Mouse (Mus musculus) R1 (cell line): ENCODE measurements around the gene E130218I03Rik.
A peak's percentile ranks its signal among the peaks of the same experiment; 100 is the strongest.
"Not testable (repeated sequence)": the region's sequence is repeated elsewhere in the genome, so short reads cannot be mapped to it uniquely, and the experiment has no call there.

ENCODE experiments used
- DNase-seq: peaks from one replicate; pipeline ENCODE4 v3.0.0-alpha.2; 2018; ENCODE audit warnings: low read depth, low spot score

E130218I03Rik gene

DNA sequence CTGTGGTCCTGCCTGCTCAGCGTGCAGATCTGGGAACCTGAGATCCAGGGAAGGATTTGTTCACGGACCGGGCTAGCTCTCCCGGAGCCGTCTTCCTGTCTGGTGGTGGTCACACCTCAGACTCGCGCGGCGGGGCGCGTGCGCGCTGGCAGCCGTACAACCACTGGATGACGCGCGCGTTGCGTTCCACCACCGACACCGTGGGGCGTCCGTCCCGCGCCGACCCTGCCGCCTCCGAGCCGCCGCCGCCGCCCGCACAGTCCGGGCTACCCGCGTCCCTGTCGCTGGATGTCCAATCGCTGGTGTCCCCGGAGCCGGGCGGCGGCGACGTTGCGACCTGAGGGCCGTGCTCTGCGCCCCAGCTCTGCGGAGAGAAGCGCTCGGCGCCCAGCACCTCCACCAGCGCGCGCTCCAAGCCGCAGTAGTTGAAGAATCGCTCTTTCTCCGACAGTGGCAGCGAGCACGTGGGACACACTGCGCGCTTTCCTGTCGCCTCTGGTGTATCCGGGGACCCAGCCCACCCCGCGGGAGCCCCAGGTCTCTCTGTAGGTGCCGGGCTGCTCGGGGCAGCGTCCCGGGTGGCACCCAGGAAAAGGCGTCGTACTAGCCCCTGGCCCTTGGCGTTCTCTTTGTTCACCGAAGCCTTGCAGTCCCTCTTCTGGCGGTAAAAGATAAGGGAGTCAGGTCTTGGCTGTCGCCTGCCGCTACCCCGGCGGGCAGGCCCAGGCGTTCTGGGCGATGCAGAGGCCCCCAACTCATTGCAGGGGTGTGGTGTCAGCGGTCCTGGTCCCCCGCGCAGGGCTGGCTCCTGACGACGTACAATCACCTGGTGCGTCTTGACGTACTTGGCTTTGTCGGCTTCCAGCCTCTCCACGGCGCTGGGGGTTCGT, 8.0 kb downstream of the E130218I03Rik start:
- DNase-seq: peak; percentile 60

DNA sequence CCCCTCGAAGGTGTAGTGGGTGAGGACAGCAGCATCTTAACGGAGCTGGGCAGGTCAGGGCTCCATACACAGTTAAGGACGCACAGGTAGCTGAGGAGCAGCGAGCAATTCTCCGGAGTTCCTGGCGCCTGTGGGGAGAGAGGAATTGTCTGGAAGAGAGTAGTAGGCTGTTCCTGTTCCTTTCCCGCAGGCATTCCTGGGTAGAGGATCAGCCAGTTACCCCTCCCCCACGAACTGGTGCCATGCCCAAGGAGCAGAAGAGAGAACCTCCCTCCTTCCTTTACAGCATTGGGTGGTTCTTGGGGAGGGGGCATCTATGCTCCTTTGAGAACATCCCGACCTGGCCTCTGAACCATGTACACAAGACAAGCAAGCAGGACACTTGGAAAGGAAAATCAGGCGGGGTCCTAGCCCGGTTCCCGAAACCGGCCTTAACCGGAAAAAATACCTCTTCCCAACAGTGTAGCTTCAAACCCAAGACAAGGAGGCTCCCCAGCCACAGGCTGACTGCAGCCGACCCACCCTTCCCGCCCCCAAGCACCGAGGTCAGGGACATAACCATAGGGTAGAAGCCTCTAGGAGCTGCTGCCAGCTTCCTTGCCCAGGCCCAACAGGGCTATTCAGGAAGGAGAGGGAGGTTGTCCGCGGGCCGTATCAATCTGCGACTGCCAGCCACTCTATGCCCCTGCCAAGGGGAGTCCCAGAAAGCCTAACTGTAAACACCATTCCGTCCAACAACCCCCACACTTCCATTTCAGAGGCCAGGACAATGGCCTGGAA, 8.9 kb downstream of the E130218I03Rik start:
- peak; percentile 64 for DNase-seq

DNA sequence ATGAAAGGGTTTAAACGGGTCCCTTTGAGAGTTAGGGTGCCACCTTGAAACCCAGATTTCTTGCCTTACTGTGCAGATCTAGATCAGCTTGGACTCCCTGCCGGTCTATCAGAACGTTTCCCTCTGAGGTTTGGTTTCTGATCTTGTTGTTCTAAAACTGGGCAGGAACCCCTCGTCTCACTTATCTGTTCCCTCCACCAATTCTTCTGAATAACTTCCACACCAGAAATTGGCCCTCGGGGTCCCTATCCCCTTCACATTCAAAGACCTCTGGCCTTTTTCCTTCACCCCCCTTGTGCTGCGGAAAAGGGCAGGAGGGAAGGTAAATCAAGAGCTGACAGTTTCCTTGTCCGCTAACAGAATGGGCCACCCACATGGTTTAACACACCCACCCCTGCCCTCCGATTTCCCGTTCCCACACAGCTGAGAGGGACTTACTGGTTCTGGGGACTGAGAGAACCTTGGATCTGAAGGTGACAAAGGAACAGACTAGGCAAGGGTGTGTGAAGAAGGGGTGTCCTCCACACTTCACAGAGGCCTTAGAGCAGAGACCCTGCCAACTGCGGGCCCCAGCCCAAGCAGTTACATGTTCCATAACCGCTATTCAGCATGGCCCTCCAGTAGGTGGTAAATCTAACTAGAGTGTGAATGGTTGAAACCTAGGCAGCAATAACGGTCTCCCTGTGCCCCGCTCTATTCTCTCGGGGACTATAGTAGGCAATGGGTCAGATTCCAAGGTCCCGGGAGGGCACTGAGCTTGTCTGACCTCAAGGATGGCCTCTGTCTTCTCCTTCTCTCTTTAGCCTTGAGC, 9.7 kb downstream of the E130218I03Rik start:
- no peak for DNase-seq

DNA sequence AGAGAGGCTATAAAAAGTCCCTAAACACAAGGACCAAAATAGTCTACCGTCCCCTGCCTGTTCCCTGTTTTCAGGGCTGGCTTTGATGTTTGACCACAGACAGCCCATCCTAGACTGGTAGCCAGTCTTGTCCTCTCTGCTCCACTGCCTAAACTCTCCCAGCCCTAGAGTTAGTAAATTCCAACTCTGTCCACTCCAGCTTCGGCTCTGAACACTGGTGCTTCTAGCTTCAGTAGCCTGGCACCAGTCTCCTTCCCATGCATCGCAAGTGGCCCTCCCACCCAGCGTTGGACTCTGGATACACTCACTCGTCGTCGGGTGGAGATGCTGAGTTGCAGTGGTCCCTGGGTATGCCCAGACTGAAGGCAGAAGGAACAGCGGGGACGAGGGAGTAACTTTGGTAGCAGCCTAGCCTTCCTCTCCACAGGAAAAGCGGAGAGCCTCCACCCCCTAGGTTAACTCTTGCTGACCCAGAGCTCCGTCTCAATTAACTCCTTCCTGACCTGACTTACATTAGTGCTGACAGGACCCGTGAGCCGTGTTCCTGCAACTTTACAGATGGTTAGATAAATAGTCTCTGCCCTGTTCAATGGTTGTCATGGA, 10.4 kb downstream of the E130218I03Rik start, which contains the start of gene Grrp1:
Gene Grrp1, minus strand, starts transcription at position 385 of the 603 bp plus-strand sequence.
- no peak for DNase-seq

DNA sequence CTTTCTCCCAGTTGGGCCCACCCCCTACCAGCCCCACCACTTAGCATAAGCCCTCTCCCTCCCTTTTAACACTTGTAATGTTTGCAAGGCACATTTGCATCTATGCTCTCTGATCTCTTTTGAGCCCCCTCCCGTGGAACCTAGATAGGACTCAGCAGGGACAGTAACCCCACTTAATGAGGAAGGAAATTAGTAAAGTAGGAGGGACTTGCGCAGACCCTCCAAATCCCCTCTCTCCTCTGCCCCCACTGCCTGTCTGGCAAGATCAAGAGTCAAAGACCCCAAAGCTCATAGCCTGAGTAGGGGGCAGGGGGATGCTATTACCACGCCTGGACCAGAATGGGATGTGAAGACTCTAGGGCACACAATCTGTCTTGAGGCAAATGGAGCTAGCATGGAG, 11.4 kb downstream of the E130218I03Rik start:
- no peak for DNase-seq

DNA sequence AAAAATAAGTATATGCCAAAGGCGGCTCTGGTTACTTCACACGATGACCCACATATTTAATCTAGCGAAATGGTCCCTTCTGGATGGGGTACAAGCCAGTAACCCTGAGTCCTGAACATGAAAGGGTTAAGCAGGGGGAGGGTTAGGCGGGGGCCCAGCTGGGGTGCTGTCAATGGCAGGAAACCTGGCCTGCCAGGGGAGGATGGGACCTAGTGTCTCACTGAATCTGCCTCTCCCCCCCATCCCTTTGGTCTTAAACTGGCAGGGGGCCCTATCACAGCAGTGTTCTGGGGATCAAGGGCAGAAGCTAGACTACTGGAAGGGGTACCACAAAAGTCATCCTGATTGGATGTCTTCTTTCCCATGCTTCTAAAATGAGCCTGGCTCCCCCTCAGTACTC, 12.4 kb downstream of the E130218I03Rik start:
- DNase-seq: no peak

DNA sequence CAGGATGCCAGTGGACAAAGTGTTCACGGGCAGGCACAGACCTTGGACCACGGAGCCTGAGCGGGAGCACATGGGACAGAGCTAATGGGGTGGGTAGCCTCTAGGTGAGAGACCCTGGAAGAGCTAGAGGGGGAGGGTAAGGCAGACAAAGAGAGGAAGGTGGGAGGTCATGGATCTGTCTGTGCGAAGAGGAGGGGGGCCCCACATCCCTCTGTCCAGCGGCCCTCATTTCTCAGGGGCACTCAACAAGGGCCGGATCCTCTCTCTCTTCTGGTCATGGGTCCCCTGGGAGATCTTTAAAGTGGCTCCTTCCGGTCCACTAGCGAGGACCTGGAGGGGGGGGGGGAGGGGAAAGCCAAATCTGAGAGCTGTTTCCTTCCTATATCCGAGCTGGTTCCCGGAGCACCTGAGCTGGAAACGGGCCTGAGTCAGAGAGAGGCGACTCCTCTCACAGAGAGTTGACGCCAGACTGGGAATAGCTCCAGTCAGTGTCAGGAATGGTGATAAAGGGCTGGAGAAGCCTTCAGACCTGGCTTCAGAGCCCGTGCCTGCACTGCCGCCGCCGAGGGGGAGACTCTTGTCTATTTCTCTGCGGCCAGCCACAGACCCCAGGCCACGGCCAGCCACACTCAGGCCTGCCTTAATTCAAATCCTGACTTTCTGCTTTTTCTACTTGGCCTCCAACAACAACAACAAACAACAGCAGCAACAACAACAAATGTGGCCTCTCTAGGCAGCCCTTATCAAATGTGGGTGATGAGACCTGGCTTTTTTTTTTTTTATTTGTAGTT, 13.1 kb downstream of the E130218I03Rik start:
- no peak for DNase-seq

DNA sequence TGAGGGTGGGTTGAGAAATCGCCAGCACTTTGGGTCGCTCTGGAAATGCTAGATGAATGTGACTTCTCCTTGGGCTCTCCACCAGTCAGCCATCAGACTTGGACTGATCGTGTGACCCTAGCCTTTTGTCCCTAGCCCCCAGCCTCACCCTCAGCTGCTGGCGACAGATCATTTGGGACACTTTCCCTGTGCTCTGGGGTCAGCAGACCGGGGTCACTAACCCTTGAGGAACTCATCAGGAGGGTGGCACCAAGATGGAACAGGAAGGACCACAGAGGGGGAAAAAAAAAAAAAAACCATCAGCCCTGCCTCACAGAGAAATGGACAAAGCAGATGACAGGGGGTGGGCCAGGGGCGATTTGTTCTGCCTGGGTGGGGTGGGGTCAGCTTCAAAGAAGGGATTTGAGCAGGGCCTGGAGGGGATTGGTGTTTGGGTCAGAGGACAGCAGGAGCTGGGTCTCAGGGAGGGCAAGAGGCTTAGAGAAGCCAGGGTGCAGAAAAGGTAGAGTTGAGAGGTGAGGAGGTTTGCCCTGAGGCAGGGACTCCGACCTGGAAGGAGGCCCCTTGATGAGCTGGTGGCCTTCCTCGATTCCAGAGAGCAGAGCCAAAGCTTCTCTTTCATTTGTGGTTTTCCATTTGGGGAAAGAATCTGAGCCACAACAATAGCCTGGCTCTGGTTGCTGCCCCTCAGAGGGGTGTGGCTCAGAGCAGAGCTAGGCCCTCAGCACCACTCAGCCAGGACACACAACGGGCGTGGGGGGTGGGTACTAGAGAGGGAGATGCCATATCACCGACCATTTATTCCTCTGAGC, 13.9 kb downstream of the E130218I03Rik start:
- no peak for DNase-seq

DNA sequence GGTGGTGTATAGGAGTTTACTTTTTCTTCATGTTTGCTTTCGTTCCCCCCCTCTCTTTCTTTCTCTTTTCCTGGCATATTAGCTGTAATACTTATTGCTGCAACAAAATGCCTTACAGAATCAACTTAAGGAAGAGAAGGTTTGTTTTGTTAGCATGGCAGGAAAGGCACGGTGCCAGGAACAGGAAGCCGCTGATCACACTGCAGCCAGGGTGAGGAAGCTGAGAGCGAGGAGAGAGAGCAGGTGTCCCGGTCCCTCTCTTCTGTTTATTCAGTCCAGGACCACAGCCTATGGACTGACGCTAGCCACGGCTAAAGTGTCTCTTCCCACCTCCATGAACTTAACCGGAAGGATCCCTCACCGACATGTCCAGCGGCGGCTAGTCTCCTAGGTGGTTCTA, 14.9 kb downstream of the E130218I03Rik start:
- no peak for DNase-seq

DNA sequence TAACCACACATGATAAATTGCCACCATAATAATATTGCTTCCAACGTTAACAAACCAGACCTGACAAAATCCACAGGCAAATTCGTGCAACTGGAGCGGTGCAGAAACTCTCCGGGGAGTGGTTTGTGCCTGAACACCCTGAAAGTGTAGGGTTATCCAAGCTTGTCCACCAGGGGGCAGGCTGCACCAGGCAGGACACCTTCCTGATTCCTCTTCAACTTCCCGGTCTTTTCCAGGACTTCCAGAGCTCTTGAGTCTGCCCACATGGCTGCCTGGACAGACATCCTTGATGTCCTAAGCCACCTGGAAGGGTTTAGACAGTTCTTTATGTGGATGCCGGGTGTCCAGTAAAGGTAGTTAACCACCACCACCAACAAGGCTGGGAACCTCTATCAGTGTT, 19.7 kb downstream of the E130218I03Rik start:
- DNase-seq: peak; percentile 89

DNA sequence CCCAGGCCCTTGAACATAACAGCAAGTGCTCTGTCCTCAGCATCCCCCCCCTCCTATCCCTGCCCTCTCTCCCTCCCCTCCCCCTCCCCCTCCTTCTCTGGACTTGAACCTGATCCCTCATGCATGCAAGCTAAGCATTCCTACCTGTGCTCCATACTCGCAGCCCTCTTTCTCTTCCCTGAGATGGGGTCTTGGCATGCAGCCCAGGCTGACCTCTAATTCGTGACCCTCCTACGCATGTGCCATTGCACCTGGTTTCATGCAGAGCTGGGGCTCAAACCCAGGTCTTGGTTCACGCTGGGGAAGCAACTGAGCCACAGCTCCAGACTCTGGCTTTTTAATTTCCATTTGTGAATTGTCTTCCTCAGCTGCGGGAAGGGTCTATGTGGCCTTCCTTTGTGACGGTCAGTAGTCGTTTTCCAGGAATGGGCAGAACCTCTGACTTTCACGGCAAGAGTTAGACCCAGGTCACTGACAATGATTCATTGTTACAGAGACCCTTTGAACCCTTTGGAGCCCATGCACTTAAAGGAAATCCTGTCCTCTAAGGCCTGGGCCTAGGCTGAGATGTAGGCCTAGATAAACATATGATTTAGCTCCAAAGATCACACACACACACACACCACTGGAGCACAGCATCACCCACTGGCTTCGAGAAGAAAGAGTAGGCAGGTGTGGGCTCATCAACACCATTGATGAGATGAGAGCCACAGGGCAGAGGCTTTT, 22.6 kb downstream of the E130218I03Rik start:
- no peak for DNase-seq

DNA sequence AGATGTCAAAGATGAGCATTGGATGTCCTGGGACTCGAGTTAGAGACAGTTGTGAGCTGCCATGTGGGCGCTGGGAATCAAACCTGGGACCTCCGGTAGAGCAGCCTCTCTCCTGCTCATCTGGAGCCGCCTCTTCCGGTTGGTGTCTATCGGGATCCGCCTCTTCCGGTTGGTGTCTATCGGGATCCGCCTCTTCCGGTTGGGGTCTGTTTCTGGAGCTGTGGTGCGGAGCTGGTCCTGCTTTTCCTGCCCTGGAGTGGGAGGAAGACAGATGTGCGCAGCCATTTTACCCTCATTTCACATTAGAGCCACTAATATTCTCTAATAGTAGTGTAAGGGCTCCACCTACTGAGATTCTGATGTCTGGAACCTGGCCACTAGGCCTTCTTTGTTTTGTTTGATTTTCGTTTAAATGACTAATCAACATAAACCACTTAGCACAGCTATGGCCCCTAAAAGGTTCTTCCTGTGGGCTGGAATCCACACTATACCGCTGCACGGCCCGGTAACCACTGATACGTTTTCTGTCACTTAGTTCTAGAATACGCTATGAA, 24.7 kb downstream of the E130218I03Rik start:
- DNase-seq: peak; percentile 93

DNA sequence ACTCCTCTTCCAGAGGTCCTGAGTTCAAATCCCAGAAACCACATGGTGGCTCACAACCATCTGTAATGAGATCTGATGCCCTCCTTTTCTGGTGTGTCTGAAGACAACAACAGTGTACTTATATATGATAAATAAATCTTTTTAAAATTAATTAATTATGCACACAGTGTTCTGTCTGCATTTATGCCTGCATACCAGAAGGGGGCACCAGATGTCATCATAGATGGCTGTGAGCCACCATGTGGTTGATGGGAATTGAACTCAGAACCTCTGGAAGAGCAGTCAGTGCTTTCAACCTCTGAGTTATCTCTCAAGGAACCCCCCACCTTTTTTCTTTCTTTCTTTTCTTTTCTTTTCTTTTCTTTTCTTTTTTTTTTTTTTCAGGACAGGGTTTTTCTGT, 26.2 kb downstream of the E130218I03Rik start:
- not testable (repeated sequence) for DNase-seq

DNA sequence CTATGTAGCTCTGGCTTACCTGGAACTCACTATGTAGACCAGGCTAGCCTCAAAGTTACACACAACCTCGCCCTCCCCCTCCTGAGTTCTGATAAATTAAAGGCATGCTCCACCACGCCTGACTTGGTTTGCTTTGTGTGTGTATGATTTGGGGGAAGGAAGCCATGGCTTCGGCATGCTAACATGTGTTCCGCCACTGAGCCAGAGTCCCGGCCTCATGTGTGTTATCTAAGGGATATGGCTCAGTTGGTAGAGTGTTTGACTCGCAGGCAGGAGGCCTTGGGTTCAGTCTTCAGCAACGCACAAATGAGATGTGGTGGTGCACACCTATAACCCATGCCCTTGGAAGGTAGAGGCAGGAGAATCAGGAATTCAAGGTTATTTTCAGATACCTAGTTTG, 28.5 kb downstream of the E130218I03Rik start:
- DNase-seq: no peak

DNA sequence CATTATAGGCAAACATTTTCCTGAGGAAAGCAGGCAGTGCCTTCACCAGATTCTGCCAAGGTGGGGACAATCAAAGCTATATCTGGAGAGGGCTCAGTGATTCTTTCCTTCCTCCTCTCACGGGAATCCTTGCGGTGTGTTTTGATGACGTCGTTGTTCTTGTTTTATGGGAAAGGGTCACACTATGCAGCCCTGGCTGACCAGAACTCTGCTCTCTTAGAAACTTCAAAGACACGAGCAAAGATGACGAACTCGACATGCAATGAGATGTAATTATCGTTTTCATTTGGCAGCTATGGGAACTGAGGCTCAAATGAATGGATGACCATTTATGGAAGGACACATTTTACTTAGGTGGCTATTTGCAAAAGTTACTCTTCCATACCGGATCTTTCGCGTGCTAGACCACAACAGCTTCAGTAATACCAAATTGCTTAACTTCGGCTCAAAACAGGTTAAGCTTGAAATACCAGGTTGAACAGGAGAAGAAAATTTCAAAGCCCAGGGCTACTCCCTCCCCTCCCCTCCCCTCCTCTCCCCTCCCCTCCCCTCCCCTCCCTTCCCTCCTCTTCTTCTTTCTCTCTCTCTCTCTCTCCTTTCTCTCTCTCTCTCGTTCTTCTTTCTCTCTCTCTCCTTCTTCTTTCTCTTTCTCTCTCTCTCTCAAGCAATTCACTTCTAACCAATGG, 29.4 kb downstream of the E130218I03Rik start:
- no peak for DNase-seq

DNA sequence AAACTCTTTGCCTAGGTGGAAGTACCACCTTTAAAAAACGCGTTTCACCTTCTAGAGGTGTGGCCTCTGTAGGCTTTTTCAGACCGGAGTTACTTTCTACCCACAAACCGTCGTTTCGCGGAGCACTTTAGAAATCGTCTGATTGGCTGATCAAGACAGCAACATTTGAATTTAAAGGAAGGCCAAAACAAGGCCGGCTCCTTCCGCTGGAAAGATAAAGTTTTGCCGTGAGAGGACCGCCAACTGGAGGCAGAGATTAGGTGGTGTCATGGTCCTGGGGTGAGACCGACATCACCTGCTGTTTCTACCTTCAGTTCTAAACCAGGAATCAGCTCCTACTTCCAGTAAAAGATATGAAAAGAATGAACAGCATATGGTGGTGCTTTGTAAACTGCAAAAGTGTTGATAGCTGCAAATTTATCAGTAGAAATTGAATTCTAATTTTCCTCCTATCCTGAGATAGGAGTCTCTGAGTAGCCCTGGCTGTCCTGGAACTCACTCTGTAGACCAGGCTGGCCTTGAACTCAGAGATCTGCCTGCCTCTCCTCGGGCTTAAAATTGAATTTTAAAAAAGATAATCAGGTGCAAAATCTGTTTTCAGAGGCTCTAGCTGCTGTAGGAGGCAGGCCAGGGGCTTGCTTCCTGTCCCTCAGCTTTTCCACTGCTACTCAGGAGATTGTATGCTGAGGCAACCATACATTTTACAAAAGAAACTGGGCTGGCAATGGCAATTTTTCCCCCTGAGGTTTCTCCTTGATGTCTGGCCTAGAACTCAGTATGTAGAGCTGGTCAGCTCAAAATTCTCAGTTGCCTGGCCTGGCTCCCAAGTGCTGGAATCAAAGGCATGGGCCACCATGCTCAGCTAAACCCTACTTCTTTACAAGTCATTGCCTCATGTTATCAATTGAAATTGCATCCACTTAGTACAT, 30.2 kb downstream of the E130218I03Rik start:
- peak; percentile 93 for DNase-seq

DNA sequence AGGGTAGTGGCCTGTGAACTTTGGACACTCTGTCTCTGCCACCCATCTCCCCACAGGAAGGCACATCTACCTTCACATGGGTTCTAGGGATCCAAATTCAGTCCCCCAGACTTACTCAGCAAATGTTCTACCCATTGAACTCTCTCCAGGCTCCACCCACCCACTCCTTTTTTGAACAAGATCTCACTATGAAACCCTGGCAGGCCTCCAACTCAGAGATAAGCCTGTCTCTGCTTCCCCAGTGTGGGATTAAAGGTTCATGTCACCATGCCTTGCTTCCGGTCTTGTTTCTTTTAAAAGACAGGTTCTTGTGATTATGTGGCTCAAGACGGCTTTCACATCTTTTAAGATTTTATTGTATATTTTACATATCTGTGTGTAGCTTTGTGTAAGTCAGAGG, 41.5 kb downstream of the E130218I03Rik start:
- no peak for DNase-seq
